Mouse (Mus musculus) adrenal gland, postnatal 4 days (tissue): ENCODE results near the gene 0610040J01Rik. TPM values are rescaled to one million over a fixed set of nuclear protein-coding genes. Genes with fewer than 3 reads are reported as not detected.

Experiments
- DNase-seq, 2 experiments: peaks; one replicate each; pipeline ENCODE4 v3.0.0; 2021 to 2022; ENCODE audit warnings: low spot score in 2 of 2, mixed read lengths in 2 of 2
- long read RNA-seq, 2 experiments: library from polyadenylated mRNA; stranded (forward); transcript quantifications; one replicate each; pipeline ENCODE4 v2.0.0; 2021
- total RNA-seq, 2 experiments: library from RNA; stranded (reverse); gene quantifications; 2 replicates each; pipeline ENCODE4 v1.2.3; 2021

The 0610040J01Rik gene
- 1 to 10 TPM; 3.5 to 6.6 TPM for total RNA-seq
- long read RNA-seq, experiment 1, transcript 0610040J01Rik-201 (4 exons, 2,008 nt) = major isoform, 7 of 8 reads
- long read RNA-seq, experiment 1, partial matches to known transcripts = 0 of 8 reads
- long read RNA-seq, experiment 1, other reads (novel, unspliced or antisense) = 0 of 8 reads
- long read RNA-seq, experiment 2, transcript 0610040J01Rik-201 (4 exons, 2,008 nt) = major isoform, 11 of 13 reads
- long read RNA-seq, experiment 2, partial matches to known transcripts = 0 of 13 reads
- long read RNA-seq, experiment 2, other reads (novel, unspliced or antisense) = 1 of 13 reads

GRCm38 (mm10) chr5:63811819-63812508 lies at the start of gene 0610040J01Rik:
TSS of gene 0610040J01Rik (plus strand) at chr5:63812363.
- peak in 1 of 2 experiments; percentile 26 for DNase-seq

DNA sequence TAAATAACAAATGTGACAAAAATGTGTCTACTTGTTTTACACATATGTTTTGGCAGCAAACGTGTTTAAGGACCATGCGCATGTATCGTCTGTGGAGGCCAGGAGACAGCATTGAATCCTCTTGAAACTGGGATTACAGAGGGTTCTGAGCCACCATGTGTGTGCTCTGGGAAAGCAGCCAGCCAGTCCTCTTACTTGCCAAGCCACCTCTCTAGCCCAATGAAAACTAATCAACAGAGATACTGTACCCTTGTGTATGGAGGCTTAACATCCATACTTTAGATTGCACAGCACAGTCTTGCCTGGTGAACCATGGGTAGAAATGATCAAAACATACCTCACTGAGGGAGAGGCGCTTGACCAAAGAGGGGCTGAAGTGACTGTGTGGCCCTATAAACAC lies 46.3 kb upstream of the 0610040J01Rik start:
- no peak for DNase-seq

DNA sequence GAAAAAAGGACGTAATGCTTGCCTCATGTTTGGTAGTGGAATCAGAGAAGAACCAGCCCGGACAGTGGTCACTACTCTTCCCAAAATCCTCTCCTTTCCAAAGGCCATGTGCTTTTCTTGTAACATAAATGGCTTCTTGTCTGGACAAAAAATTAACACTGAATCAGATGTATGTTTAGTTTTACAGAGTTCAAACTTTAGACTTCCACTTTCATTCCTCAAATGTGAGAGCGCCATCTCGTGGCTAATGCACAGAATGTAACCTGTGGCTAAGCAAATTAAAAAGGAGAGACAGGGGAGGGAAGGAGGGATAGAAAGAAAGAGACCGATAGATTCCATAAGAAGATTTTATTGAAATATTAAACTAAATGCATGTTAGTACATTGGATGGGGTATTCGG lies 45.4 kb upstream of the 0610040J01Rik start:
- DNase-seq = peak in 1 of 2 experiments; percentile 12

DNA sequence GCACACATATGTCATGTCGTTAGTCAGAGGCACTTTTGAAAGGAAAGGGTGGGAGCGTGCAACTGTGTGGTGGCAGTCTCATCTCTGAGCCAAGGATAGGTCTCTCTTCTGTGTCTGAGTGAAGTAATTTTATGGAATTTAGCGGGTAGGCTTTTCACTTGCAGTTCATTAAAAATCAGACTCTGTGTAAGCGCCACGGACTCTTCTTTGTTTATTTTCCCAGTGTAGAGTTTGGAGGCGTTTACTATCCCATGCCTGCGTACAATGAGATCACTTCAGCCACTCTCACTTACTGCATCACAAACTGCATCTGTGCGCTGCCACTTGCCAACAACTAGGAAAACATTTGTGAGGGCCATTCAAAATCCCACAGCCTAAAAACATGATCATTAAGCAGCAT lies 44.7 kb upstream of the 0610040J01Rik start:
- no peak for DNase-seq

DNA sequence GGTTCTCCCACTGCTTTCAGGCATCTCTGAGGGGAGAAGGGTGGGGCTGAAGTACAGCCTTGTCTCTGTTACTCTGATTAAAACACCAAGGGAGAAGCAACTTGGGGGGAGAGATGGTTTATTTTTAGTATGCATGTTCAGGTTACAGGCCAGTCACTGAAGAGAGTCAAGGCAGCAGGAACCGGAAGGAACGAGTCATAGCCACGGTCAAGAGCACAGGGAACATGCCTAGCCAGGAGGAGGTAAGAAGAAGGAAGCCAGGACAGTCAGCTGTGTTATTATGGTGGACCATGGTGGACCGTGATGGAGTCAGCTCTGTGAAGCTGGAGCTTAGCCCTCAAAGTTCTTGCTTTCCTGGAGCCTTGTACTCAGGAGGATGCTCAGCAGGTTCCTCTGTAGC lies 43.9 kb upstream of the 0610040J01Rik start:
- no peak for DNase-seq

DNA sequence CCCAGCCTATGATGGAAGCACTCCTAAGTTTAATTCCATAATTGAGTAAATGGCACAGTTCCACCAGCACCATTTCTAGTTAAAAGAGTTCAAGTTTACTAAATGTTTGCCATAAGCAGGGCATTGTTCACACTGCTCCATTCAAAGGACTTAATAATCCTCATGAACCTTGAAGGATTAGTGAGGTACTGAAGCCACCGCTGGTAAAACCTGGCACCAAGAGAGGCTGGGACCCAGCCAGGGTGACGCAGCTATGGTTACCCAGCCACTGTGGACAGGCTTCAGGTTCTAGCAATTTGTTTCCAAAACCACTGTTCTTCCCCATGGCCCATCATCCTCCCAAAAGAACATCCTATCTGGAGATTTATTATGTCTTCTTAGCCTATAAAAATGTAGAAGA lies 39.2 kb upstream of the 0610040J01Rik start:
- DNase-seq = no peak

DNA sequence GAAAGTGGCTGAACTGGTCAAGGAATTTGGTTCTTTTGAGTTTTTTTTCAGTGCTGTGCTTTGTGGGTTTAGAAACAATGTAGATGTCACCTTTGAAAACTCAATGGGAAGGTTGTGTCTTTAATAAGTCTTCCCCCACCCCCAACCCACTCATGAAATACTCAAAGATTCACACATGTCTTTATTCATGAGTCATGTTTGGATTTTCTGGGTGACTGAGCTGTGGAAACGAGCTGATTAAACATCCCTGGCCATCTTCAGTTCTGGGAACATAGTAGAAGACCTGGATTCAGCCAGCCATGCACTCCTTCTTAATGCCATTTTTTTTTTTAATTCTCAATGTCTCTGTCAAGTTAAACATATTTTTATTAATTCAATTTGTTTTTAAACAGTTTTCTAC lies 38.6 kb upstream of the 0610040J01Rik start:
- DNase-seq = no peak

GRCm38 (mm10) chr5:63788156-63788826 lies 23.9 kb upstream of the 0610040J01Rik start:
- no peak for DNase-seq

DNA sequence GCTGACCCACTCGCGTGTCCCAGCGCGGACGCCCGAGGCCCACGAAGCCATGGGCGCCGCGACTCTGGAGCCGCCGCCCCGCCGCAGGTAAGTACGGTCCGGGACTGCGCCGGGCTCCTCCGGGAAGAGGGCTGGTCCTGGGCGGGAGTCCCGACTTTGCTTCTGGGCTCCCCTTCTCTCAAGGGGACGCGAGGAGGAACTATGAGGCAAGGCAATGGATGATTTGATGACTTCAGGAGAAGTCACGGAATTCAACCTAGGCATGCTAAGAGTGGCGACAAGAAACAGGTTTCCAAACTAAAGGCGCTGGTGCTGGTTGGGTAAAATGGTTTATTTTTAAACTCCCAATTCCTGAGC lies 324 bp downstream of the 0610040J01Rik start:
- no peak for DNase-seq

DNA sequence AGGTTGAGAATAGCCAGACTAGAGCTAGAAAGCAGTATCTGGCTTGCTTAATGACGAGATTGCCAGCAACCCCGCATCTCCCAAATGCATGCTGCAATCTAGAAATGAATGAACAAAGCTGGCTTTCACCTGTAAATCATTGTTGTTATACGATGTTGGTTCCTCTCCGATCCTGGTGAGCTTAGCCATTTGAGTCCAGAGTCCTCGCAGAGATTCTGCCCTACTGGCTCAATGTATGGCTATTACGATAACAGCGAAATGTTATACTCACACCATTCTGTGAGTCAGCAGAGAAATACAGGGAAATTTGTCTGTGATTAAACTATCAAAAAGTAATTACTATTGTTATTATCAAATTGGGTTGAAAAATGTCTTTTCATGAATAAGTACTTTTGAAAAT lies 4.5 kb downstream of the 0610040J01Rik start:
- DNase-seq = no peak

- no peak for DNase-seq
Measured at GRCm38 (mm10) chr5:63817270-63817669, 5.1 kb downstream of the 0610040J01Rik start.

DNA sequence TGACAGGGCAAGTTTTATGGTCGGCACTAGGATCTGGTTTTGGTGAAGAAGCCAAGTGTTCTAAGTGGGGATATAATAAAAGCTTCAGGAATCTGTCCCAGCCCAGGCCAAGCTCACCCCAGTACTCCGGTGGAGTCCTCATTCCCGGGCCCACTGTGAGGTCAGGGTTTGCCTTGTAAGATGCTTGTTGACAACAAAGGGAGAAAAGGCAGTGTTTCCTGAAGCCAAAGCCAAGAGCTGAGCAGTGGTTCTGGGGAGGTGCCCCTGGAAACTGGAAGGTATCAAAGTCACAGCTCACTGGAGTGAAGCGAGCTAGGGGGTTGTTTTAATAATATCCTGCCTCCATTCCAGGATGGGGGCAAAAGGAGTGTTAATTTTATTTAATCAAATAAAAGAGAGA lies 6.8 kb downstream of the 0610040J01Rik start:
- DNase-seq = no peak

- no peak for DNase-seq
Measured at GRCm38 (mm10) chr5:63819519-63819918, 7.4 kb downstream of the 0610040J01Rik start.

GRCm38 (mm10) chr5:63821176-63821575 lies 9.0 kb downstream of the 0610040J01Rik start:
- no peak for DNase-seq

DNA sequence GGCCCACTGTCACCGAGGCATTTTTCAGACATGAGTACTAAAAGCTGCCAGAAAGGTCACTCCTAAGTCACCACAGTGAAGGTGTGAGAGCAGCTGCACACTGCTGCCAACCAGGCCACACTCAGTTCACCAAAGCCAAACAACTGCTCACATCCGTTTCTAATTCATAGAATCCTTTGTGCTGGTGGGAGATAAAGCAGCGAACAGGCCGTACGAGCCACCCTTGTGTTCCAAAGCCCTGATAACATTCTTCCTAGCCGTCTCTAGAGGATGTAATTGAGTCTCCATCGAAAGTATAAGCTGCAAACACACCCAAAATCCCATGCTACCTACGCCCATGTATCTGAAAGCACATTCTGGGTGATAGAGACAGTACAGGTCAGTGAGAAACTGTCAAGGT lies 9.7 kb downstream of the 0610040J01Rik start:
- DNase-seq = no peak

- no peak for DNase-seq
Measured at GRCm38 (mm10) chr5:63823362-63824332, 11.5 kb downstream of the 0610040J01Rik start.

DNA sequence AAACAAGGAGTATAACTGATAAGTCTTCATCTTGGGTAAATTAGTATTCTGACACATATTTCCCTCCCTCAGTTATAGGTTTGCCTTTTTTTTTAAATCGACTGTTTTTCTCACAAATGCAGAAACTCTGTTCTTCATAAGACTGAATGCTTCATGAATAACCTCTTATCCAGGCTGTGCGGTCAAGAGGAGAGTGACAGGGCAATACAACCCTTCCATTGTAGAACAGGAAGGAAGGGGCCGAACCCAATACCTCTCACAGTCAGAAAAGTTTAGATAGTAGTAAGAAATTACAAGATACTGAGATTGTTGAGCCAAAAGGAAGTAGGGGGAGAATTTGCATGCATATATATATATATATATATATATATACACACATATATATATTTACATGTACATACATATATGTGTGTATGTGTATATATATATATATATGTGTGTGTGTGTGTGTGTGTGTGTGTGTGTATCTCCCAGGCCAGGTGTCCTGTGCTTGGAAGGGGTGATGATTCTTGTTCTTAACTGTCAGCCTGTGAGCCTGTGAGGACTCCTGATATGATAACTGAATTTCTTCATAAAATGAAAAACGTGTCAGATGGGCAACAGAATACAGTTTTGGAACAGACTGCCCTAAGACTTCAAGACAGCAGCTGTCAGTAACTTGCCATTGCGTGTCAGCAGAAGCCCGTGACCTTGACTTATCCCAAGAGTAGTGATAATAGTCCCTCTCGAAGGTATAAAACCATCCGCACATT lies 12.6 kb downstream of the 0610040J01Rik start:
- no peak for DNase-seq

- no peak for DNase-seq
Measured at GRCm38 (mm10) chr5:63825881-63826280, 13.7 kb downstream of the 0610040J01Rik start.

- DNase-seq = no peak
Measured at GRCm38 (mm10) chr5:63827006-63827405, 14.8 kb downstream of the 0610040J01Rik start.

GRCm38 (mm10) chr5:63827415-63828053 lies 15.4 kb downstream of the 0610040J01Rik start:
- no peak for DNase-seq
